8 mouse cellular contexts compared by ENCODE assay signal in the genomic region with DNA sequence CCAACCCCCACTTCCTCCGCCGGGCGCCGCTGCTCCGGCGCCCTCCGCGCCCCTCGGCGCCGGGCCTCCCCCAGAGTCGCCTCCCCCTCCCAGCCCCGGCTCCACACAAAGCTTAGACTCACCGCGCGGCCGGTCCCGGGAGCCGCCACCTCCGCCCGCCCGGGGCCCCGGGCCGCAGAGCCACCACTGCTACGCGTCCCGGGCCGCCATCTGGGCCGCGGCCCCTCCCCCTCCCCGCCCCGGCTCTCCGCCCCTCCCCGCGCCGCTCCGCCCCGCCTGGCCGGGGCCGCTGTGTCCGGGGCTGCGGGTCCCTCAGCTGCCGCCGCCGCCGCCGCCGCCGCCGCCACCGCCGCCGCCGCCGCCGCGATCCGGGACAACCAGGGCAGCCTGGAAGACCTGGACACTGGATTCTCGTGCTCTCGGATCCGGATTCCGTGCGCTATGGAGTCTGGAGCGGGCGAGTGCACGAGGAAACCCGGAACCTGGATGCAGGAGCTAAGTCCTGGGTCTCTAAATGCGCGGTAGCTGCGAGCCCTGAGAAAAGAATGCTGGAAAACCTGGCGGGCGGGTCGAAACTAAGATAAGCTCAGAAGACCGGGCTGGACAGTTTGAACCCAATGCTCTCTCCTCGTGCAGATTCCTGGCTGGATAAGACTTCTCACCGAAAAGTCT. TPM values are rescaled to one million over a fixed set of nuclear protein-coding genes. Genes with fewer than 3 reads are reported as not detected.
DNase-seq lines count a peak whose midpoint lies in the region; ATAC-seq and TF ChIP-seq lines count a peak whose summit lies in the region.

A gene (minus strand): TSS at position 221 of the 672 bp plus-strand sequence.

- peak; percentile 85 for DNase-seq in CD4-positive helper T cell, adult 2 months (ENCODE audit: low read depth, low spot score)
- DNase-seq in brain, embryonic 14.5 days (ENCODE audit: low read depth): peak; percentile 97
- DNase-seq in liver: peak; percentile 91
- peak; percentile 68 to 87 for DNase-seq in monocyte, adult 2 months (ENCODE audit: low read depth in 1 of 2, low spot score in 2 of 2)
- peak; percentile 85 to 94 for DNase-seq in spleen, postnatal 14 days (ENCODE audit: low spot score in 2 of 2)

- H3K9me3 ChIP-seq in heart, embryonic 12.5 days (replicated peaks): no peaks in the 10 kb centered on the region
- H3K9me3 ChIP-seq in kidney, embryonic 16.5 days (ENCODE audit: low read length): no peaks in the 10 kb centered on the region

- no peak for TF ChIP-seq CTCF in brain, embryonic 14.5 days (IDR thresholded peaks at IDR 0.05; ENCODE audit: borderline replicate concordance, extremely low read depth, insufficient read depth, insufficient read length)

- H3K36me3 ChIP-seq in heart, embryonic 12.5 days: no peaks in the 10 kb centered on the region
- H3K36me3 ChIP-seq in kidney, embryonic 16.5 days (ENCODE audit: insufficient read depth, low read length): no peaks in the 10 kb centered on the region

- no peaks in the 10 kb centered on the region for H3K27me3 ChIP-seq in heart, embryonic 12.5 days (replicated peaks)
- no peaks in the 10 kb centered on the region for H3K27me3 ChIP-seq in kidney, embryonic 16.5 days (ENCODE audit: insufficient read depth, low read length)

- peaks cover 43% of the 10 kb centered on the region for H3K4me1 ChIP-seq in heart, embryonic 12.5 days (replicated peaks)
- peaks cover 42% of the 10 kb centered on the region for H3K4me1 ChIP-seq in kidney, embryonic 16.5 days (ENCODE audit: insufficient read depth, low read length)

- peak within 1 kb of the TSS; percentile 87 for H3K4me3 ChIP-seq in heart, embryonic 12.5 days
- peak within 1 kb of the TSS; percentile 90 for H3K4me3 ChIP-seq in kidney, embryonic 16.5 days (ENCODE audit: low read length)

- peak; percentile 45; the same call in 1 of the 2 replicates for TF ChIP-seq POLR2A in brain, embryonic 14.5 days (IDR thresholded peaks at IDR 0.05; ENCODE audit: borderline replicate concordance, extremely low read depth, insufficient read depth, insufficient read length, poor library complexity, severe bottlenecking)

- 4% methylated on average over 59 of the region's 76 CpGs for WGBS in heart, embryonic 12.5 days
- 1% methylated on average over 40 of the region's 76 CpGs for WGBS in kidney, embryonic 16.5 days

- ATAC-seq in erythroblast, adult 5-6 weeks (replicated peaks; ENCODE audit: low FRiP score, poor library complexity, severe bottlenecking): peak; percentile 69
- ATAC-seq in heart, embryonic 12.5 days (ENCODE audit: insufficient number of reproducible peaks, low FRiP score): peak; percentile 81
- ATAC-seq in kidney, embryonic 16.5 days (ENCODE audit: low FRiP score, low TSS enrichment): peak; percentile 93

- peak within 1 kb of the TSS; percentile 99 for H3K27ac ChIP-seq in heart, embryonic 12.5 days (ENCODE audit: poor library complexity, severe bottlenecking)
- peak within 1 kb of the TSS; percentile 99 for H3K27ac ChIP-seq in kidney, embryonic 16.5 days (ENCODE audit: low read length)

- H3K9ac ChIP-seq in heart, embryonic 12.5 days: peak within 1 kb of the TSS; percentile 97
- H3K9ac ChIP-seq in kidney, embryonic 16.5 days (replicated peaks; ENCODE audit: low read length): peak within 1 kb of the TSS; percentile 98

- peak within 1 kb of the TSS; percentile 82 for H3K4me2 ChIP-seq in heart, embryonic 12.5 days
- H3K4me2 ChIP-seq in kidney, embryonic 16.5 days (replicated peaks; ENCODE audit: low read depth, low read length): peak within 1 kb of the TSS; percentile 82

RNA-seq across cellular contexts. Expression of the gene that starts here (rescaled TPM):
- polyA plus RNA-seq in brain, embryonic 14.5 days (2012; rRNA removed): 17.9 and 35.4 TPM in 2 replicates
- total RNA-seq in erythroblast, adult 5-6 weeks (2015; ENCODE audit: low replicate concordance): 4.0 and 7.3 TPM in 2 replicates
- total RNA-seq in erythroblast, adult 5-6 weeks (2017; ENCODE audit: low replicate concordance): 1.1 and 2.5 TPM in 2 replicates
- 7.1 and 7.6 TPM in 2 replicates for polyA plus RNA-seq in heart, embryonic 12.5 days (2016; fragmentation: Nextera tagmentation; extraction: Ambion mirVana)
- 4.8 and 6.4 TPM in 2 replicates for polyA plus RNA-seq in kidney, embryonic 16.5 days (2015; fragmentation: Nextera tagmentation; extraction: Ambion mirVana)

Comparison
In these comparisons a context has a peak if more than half of its experiments do, and no peak if none do; other contexts are left out.
1. Peak in every context shown above with its lines: DNase-seq, ATAC-seq, H3K4me3 ChIP-seq and H3K27ac ChIP-seq.